Mouse (Mus musculus) WW6 (cell line): ENCODE measurements around the gene Smarce1.
A peak's percentile ranks its signal among the peaks of the same experiment; 100 is the strongest.
"Not testable (repeated sequence)": the region's sequence is repeated elsewhere in the genome, so short reads cannot be mapped to it uniquely, and the experiment has no call there.

Experiments used
- DNase-seq: peaks from one replicate; pipeline ENCODE4 v3.0.0-alpha.2; 2013; ENCODE audit warnings: low read depth, low spot score

Gene Smarce1

DNA sequence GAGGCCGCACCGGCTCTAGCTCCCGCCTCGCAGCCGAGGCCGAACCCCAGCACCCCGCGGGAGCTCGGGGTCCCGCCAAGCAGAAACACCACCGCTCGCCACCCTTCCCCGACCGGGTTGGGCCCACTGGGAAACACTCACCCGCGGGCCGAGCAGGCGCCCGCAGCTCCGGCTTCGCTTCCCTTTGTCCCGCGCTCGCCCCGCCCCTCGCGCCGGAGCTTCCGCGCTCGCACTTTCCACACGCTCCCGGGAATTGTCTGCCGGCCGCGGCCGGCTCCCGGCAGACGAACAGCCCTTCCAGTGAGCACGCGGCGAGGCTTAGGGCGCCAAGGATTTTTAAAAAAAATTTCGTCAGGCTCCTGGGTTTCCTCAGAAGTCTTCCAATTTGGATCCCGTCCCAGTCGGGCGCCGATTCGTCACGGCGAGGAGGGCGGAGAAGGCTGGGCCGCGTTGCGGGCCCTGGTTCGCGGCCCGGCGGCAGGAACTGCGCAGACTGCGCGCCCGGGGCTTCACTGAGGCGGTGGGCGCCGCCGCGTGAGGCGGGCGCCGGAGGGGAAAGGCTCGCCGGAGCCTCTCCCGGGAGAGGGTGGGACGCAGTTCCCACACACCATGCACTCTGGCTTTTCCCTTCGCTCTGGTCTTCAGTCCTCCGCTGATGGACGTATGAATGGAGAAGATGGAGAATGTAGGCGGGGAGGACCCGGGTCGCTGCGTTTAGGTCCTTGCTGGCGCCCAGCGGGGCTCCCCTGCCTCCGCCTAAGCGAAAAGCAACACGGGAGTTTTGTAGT, at the start of gene Smarce1:
Smarce1 (minus strand) TSS at position 757 of the 788 bp plus-strand sequence.
- DNase-seq, result peak; percentile 70

DNA sequence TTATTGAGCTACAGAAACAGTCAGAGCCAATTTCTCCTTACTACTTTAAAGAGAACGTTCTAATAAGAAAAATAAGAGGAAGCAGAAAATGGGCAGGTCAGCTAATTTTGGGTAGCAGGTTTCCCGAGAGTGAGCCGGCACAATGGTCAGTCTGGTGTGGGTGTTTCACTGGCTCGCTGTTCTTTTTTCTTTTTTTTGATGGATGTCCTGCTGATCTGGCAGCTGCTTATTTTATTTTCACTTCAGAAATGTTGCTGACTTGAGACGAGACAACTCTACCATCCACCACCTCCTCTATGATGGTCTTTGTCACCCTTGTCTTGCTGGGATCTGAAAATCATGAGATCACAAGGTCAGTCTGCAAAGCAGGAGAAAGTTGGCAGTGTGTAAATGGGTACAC, 49.2 kb upstream of the Smarce1 start:
- DNase-seq, result no peak

DNA sequence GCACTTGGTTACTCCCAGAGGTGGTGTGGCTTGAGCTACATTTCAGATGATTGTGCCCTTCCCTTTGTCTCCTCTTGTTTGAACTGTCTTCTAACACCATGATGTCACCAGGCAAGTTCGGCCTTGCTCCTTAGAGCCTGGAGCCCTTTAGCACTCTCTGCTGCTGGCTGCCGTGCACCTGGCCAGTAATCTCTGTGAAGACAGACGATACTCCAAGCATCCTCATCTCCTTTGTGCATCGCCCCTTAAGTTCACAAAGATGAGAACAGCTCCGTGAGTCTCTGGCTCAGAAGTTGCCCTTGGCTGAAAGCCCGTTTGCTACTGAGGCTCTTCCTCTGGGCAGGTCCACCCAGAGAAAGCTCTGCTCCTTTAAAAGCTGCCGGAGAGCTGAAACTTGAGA, 46.0 kb upstream of the Smarce1 start:
- no peak for DNase-seq

DNA sequence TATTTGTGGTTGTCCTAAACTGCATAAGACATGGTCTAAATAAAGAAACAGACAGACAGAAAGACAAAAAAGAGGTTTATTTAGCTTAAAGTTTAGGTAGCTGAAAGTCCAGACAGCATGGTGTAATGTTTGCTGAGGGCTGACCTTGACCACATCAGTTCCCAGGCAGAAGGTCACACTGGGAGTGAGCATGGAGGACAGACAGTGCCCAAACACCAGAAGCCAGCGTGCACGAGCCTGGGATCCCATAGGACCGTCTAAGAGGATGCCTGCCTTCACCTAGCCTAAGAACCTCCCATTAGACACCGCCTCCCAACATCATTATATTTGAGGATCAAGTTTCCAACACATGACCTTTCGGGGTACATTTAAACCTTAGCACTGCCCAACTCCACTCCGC, 44.8 kb upstream of the Smarce1 start:
- DNase-seq, result no peak

- no peak for DNase-seq
Measured at GRCm38 (mm10) chr11:99272721-99273120, 41.9 kb upstream of the Smarce1 start.

DNA sequence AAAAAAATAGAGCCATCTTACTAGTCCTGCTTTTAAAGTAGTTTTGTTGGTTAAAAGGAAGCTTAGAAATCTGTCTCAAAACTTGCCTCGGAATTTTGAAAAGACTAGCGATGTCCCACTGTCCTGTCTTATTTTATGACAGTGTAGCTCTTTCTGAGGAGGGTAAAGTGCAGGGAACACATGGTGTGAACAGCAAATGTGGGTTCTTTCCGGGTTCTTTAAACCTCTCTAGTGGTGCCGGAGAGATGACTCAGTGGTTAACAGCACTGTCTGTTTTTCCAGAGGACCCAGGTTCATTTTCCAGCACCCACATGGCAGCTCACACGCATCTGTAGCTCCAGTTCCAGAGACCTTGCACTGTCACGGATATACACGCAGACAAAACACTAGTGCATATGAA, 38.4 kb upstream of the Smarce1 start:
- no peak for DNase-seq

GRCm38 (mm10) chr11:99265796-99266195, 35.0 kb upstream of the Smarce1 start:
- no peak for DNase-seq

- DNase-seq, result no peak
Measured at GRCm38 (mm10) chr11:99265220-99265619, 34.4 kb upstream of the Smarce1 start.

DNA sequence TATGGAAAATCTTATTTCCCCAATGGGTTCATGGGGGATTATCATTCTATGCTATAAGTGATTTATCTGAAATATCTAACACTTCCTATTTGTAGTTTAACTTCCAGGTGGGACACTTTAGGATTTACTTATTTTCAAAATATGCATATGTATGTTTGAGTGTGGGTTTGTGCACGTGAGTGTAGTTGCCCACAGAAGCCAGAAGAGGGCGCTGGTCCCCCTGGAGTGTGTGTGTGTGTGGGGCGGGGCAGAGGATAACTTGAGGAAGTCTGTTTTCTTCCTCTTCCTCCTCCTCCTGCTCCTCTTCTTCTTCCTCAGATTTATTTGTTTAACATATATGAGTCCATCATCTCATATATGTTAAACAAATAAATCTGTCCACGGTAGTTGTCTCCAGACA, 25.4 kb upstream of the Smarce1 start:
- no peak for DNase-seq

GRCm38 (mm10) chr11:99255316-99255715, 24.5 kb upstream of the Smarce1 start:
- no peak for DNase-seq

DNA sequence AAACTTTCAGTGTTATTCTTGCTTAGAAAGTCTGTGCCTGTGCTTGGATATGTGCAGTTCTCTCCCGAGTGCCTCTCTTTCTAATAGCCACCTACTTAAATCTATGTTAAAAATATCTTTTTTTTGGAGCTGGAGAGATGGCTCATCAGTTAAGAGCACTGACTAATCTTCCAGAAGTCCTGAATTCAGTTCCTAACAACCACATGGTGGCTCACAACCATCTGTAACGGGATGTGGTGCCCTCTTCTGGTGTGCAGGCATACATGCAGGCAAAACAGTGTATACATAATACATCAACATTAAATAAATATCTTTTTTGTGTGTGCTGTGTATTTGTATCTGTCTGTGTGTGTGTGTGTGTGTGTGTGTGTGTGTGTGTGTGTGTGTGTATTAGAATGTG, 23.1 kb upstream of the Smarce1 start:
- no peak for DNase-seq

DNA sequence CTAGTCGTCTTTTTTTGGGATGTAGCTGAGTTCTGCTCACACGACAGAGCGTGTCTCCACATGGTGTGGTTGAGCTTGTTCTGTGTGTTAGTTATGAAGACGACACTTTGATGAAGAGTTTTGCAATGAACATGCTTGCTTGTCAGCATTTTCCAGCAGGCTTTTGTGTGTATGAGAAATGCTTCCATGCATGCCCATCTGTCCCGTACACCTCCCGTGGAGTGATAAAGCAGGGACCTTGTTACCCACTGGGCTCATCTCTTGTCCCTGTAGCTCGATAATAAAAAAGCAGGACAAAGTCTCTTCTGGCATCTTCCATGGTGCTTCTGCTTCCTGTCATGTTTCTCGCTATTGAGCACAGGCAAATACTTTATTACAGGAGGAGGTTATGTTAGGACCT, 21.9 kb upstream of the Smarce1 start:
- DNase-seq, result no peak

DNA sequence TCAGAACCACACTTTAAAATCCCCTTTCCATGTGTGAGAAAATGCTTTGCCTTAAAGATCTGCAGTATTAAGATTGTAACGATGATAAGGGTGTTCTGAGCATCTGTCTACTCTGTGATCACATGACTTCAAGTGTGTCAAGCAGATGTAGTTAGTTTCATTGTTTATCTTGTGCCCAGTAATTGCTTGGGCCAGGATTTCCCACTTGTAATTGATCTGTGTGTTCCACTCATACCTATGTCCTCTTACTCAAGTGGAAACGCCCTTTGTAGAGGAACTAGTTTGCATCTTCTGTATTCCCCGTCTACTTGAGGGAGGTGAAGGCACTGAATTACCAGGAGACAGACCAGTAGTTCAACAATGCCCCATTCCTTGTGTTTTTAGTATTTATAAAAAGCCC, 19.8 kb upstream of the Smarce1 start:
- DNase-seq, result no peak

- DNase-seq, result no peak
Measured at GRCm38 (mm10) chr11:99250241-99250640, 19.4 kb upstream of the Smarce1 start.

DNA sequence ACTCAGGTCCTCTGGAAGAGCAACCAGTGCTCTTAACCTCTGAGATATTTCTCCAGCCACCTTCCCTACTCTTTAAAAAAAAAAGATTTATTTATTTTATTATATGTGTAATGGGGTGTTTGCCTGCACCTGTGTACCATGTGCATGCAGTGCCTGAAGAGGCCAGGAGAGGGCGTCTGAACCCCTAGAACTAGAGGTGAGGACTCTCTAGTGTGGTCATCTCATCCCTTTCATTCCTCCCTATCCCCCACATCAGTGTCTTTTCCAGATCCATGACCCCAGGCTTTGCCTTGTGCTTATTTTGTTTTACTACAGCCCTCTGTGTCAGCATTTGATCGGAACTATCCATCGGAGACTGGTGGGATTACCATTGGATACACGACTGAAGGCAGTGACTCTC, 18.3 kb upstream of the Smarce1 start:
- DNase-seq, result no peak

GRCm38 (mm10) chr11:99247916-99248315, 17.1 kb upstream of the Smarce1 start:
- no peak for DNase-seq

DNA sequence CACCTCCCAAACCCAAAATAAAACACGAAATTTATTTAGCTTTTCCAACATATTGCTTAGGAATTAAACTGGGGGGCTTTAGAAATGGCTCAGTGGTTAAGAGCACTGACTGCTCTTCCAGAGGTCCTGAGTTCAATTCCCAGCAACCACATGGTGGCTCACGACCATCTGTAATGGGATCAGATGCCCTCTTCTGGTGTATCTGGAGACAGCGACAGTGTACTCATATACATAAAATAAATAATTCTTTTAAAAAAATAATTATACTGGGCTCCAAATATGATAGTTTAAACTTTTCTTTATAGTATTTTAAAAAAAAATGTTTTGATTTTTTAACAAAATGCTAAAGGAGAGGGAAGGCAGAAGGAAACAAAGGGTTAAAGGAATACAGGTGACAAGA, 13.7 kb upstream of the Smarce1 start:
- DNase-seq, result not testable (repeated sequence)

GRCm38 (mm10) chr11:99243820-99244374, 13.1 kb upstream of the Smarce1 start, which contains the start of gene Krt222:
Krt222 (minus strand) TSS chr11:99244085.
- no peak for DNase-seq

DNA sequence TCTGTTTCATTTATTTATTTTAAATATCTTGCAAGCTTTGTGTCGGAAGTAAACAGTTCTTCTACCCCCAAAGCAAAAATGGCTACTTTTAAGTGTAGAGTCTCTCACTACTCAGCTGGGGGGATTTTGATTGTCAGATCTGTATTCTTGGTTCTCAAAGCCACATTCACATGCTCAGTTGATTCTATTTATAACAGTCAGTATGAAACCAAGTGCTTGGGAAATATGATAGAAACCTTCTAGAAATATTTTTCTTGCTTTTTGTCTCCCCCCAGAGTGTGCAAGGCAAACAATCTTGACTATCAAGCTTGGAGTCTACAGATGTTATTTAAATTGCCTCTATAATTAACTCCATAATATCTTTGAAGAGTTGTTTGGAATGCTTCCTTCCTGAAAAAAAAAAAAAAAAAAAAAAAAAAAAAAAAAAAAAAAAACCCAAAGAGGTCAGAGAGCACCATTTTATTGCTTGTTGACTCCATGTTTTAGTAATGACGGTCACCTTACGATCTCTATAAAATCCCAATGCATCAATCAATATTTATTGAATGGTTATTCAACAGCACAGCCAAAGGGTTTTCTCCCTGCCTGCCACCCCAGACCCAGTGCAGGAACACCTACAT, 12.5 kb upstream of the Smarce1 start:
- no peak for DNase-seq

DNA sequence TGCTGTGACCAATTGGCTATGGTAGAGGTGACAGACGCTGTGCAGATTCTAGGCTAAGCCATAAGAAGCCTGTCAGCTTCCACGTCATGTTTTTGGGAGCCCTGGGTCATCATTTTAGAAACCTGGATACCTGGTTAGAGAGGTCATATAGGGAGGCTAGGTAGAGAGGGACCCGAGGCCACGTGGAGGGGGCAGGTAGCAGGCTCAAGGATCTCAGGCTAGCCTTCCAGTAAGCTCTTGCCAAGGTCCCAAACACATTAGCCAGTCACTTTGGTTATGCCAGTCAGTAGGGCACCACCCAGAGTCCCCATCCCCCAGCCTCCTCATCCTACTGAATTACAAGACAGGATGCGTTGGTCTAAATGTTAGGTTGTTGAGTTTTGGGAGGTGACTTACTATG, 11.2 kb upstream of the Smarce1 start:
- DNase-seq, result no peak

DNA sequence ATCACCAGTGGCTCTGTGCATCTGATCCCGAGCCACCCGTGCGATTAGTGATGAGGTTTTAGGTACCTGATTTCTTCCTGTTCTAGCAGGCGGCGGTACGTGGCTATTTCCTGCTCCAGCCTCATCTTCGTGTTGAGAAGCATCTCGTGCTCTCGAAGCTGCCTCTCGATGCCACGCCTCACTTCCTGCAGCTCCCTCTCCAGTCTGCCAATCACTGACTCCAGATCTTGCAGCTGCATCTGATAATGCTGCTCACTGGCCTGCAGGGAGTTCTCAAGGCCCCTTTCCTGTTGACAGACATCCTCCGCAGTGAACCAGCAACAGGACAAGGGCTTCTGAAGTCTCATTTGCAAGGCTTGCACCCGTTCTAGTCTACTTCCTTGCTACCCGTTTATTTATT, 7.7 kb upstream of the Smarce1 start:
- DNase-seq, result no peak

GRCm38 (mm10) chr11:99231049-99231816, 416 bp upstream of the Smarce1 start:
- DNase-seq, result no peak
